Mouse (Mus musculus) forebrain, embryonic 11.5 days (tissue): ENCODE data around the gene Ust. TPM values are rescaled to one million over a fixed set of nuclear protein-coding genes. Genes with fewer than 3 reads are reported as not detected.
A peak's percentile ranks its signal among the peaks of the same experiment; 100 is the strongest.

Source experiments
- ATAC-seq: fragments of 200-750 bp; cut with Nextera tagmentation; replicated peaks from 2 replicates; pipeline ENCODE4 v1.8.0; 2017; ENCODE audit warnings: moderate TSS enrichment; ENCODE audit not compliant: low FRiP score
- DNase-seq: peaks from one replicate; pipeline ENCODE4 v3.0.0-alpha.2; 2017; ENCODE audit warnings: low spot score
- H3K27ac ChIP-seq: fragments of 300-500 bp; sonication (generic); 2 replicates; pipeline ENCODE4 v1.5.1; 2014; ENCODE audit warnings: low read depth, low read length
- H3K27me3 ChIP-seq: fragments of 300-500 bp; sonication (generic); 2 replicates; pipeline ENCODE4 v1.6.1; 2014; ENCODE audit warnings: mild to moderate bottlenecking, low read length, mixed read lengths; ENCODE audit not compliant: control insufficient read depth, insufficient read depth
- H3K36me3 ChIP-seq: fragments of 300-500 bp; sonication (generic); 2 replicates; pipeline ENCODE4 v1.6.1; 2014; ENCODE audit warnings: mild to moderate bottlenecking, low read length, moderate library complexity, mixed read lengths; ENCODE audit not compliant: control insufficient read depth, insufficient read depth
- H3K4me1 ChIP-seq: fragments of 300-500 bp; sonication (generic); replicated peaks from 2 replicates; pipeline ENCODE4 v1.6.1; 2014; ENCODE audit warnings: low read length, mixed read lengths; ENCODE audit not compliant: control insufficient read depth, insufficient read depth
- H3K4me2 ChIP-seq: fragments of 300-500 bp; sonication (generic); 2 replicates; pipeline ENCODE4 v1.6.1; 2014; ENCODE audit warnings: low read depth, mild to moderate bottlenecking, low read length, moderate library complexity, mixed read lengths; ENCODE audit not compliant: severe bottlenecking
- H3K4me3 ChIP-seq: fragments of 300-500 bp; sonication (generic); 2 replicates; pipeline ENCODE4 v1.5.1; 2014; ENCODE audit warnings: low read depth, low read length
- H3K9ac ChIP-seq: fragments of 300-500 bp; sonication (generic); 2 replicates; pipeline ENCODE4 v1.6.1; 2014; ENCODE audit warnings: low read length
- H3K9me3 ChIP-seq: fragments of 300-500 bp; sonication (generic); 2 replicates; pipeline ENCODE4 v1.6.1; 2016; ENCODE audit warnings: low read length, mixed read lengths; ENCODE audit not compliant: control insufficient read depth
- WGBS: fragments of 180-500 bp; shearing (Covaris S2); extraction: QIAGEN DNeasy Blood & Tissue Kit; methylation state at CpG from one replicate; pipeline ENCODE4 v1.1.7; 2014; 5-methylcytosine and 5-hydroxymethylcytosine counted together
- polyA plus RNA-seq: library from polyadenylated mRNA; unstranded; fragments of >200 nt; fragmentation: Nextera tagmentation; extraction: Ambion mirVana; gene quantifications from 2 replicates; pipeline ENCODE4 v1.2.1, GENCODE M21; 2014

The Ust gene
- polyA plus RNA-seq, 1 experiment from 2014 or later, result 3.4 TPM

DNA sequence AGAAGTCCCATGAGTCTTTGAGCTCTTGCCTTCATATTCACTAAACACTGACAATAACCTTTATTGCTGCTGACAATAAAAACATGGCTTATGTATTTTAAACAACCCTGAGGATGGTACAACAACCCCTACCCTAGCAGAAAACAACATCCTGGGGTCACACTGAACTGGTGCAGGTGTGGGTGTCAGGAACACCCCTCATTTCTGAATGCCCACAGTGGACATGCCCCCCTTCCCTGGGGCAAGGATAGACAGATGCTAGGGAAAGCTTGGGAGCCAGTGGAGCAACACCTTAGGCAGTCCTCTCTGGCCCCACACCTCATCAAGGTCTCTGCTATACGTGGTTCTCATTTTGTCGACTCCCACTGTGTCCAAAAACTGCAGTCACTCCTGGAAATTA is 343.9 kb downstream of the Ust start:
- Histone ChIP-seq H3K9ac (no peak overlapping the region), H3K27ac (no peak overlapping the region), H3K4me3 (no peak overlapping the region), H3K27me3 (no peaks in the 10 kb centered on the region), H3K4me2 (no peak overlapping the region), H3K4me1 (0 out of 2 replicates have a peak, but pooled peaks cover 4% of the 10 kb centered on the region), H3K36me3 (no peaks in the 10 kb centered on the region), H3K9me3 (no peaks in the 10 kb centered on the region)
- DNase-seq (no peak), ATAC-seq (0 out of 2 replicates have a peak, but pooled peaks have one; percentile 33)
- WGBS, result 92% methylated on average over 2 of the region's 2 CpGs

DNA sequence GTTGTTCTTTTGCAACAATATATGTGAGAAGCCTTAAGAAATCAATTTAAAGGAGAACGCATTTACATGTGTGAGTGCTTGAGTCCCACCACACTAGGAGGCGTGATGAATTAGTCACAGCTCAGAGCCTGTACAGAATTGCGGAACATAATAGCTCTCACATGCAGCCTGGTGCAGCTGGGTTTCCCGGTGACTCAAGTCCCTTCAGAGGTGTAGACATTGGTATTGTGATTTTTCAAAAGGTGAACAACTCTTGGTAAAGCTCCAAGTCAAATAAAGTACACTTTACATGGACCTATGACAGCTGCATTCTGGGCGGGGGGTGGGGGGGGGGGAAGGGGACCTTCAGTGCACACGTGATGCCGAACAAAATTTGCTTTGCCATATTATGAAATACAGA is 344.4 kb downstream of the Ust start:
- Histone ChIP-seq H3K9ac (no peak overlapping the region), H3K27me3 (no peaks in the 10 kb centered on the region), H3K9me3 (no peaks in the 10 kb centered on the region), H3K4me2 (no peak overlapping the region), H3K36me3 (no peaks in the 10 kb centered on the region), H3K27ac (no peak overlapping the region), H3K4me1 (0 out of 2 replicates have a peak, but pooled peaks cover 4% of the 10 kb centered on the region), H3K4me3 (no peak overlapping the region)
- 52% methylated on average over 7 of the region's 7 CpGs for WGBS
- ATAC-seq, result peak; percentile 81
- DNase-seq, result no peak

DNA sequence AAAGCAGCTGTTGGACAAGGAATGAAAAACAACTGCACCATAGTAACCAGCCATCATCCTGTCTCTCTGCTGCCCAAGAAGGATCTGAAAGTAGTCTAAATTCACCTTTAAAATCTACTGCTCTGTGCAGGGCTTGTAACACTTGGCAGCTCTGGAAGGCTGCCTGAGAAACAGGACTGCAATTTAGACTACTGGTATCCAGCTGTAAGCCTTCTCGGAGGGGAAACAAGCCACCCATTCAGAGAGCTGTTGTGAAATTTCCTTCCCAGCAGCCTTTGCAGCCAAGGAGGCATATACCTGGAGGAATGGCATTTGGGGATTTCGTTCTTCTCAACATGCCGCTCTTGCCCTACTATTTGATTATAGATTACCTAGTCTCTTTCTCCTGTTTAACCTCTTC is 345.6 kb downstream of the Ust start:
- WGBS, result 77% methylated on average over 3 of the region's 3 CpGs
- H3K4me2 ChIP-seq, result no peak overlapping the region
- H3K9me3 ChIP-seq, result peaks cover 3% of the 10 kb centered on the region; the same call in 1 of the 2 replicates
- H3K9ac ChIP-seq, result no peak overlapping the region
- no peaks in the 10 kb centered on the region for H3K36me3 ChIP-seq
- H3K27ac ChIP-seq, result no peak overlapping the region
- DNase-seq, result no peak
- H3K4me3 ChIP-seq, result no peak overlapping the region
- 0 out of 2 replicates have a peak, but pooled peaks cover 4% of the 10 kb centered on the region for H3K4me1 ChIP-seq
- H3K27me3 ChIP-seq, result no peaks in the 10 kb centered on the region
- no peak for ATAC-seq

DNA sequence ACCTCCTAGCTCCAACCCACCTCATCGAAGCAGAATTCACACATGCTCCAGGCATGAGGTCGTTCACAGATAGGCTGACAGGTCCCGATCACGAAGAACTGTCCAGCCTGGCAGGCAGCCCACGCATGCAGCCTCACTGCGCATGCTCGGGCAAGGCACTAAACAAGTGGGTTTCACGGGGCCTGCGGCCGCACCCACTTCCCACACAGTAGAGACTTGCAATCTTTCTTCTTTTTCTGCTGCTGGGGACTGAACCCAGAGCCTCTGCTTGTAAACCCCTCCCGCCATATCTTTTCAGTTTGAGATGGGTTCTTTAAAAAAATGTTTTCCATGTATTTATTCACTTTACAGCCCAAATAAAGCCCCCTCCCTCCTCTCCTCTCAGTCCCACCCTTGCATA is 347.1 kb downstream of the Ust start:
- ATAC-seq, result no peak
- no peak overlapping the region for H3K27ac ChIP-seq
- H3K4me1 ChIP-seq, result 0 out of 2 replicates have a peak, but pooled peaks cover 2% of the 10 kb centered on the region
- H3K36me3 ChIP-seq, result no peaks in the 10 kb centered on the region
- H3K9me3 ChIP-seq, result peaks cover 3% of the 10 kb centered on the region; the same call in 1 of the 2 replicates
- no peaks in the 10 kb centered on the region for H3K27me3 ChIP-seq
- WGBS, result 91% methylated on average over 11 of the region's 11 CpGs
- H3K9ac ChIP-seq, result no peak overlapping the region
- no peak for DNase-seq
- no peak overlapping the region for H3K4me2 ChIP-seq
- no peak overlapping the region for H3K4me3 ChIP-seq
